Mouse (Mus musculus) spleen, postnatal 4 days (tissue): Measurements from ENCODE around the gene Olfr1500.
"Not testable (repeated sequence)": the region's sequence is repeated elsewhere in the genome, so short reads cannot be mapped to it uniquely, and the experiment has no call there.

Experiments
- DNase-seq, 2 experiments: peaks; one replicate each; pipeline ENCODE4 v3.0.0; 2022; ENCODE audit warnings: low spot score in 2 of 2

Olfr1500 gene

DNA sequence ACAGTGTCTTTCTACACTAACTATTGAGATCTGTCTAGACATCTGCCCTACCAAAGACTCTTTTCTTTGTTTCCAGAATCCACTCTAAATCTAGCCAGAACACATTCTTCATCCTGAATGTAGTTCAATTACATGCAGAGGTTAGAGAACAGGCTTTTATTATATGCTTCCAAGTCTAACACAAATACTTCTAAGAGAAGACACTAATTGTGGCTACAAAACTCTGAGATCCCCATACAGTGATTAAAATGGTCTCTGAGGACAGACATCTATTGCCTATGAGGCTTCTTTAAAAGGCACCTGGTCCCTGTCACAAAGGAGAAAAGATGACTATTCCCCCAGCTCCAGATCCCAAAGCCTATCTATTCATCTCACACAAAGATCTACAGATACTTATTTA is at the start of gene Olfr1500:
TSS of gene Olfr1500 (minus strand) at position 101 of the 400 bp plus-strand sequence.
- DNase-seq, result no peak

DNA sequence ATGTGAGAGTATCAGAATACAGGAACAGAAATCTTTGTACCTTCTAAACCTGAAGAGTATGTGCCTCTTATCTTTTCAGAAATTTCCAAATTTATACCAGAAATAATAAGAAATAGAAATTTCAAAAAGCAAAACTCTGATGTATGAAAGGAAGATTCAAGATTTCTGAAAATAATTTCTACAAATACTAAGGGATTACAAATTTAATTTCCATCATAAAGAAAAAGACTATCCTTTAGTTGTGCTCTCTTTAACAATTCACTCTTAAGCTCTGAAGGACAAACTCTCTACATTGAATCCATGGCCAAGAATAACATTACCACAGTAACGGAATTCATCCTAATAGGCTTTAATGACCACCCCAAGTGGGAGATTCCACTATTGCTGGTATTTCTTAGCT is 31.2 kb upstream of the Olfr1500 start, which contains the start of gene Olfr1502:
TSS of gene Olfr1502 (plus strand) at position 301 of the 400 bp plus-strand sequence.
- DNase-seq, result no peak

DNA sequence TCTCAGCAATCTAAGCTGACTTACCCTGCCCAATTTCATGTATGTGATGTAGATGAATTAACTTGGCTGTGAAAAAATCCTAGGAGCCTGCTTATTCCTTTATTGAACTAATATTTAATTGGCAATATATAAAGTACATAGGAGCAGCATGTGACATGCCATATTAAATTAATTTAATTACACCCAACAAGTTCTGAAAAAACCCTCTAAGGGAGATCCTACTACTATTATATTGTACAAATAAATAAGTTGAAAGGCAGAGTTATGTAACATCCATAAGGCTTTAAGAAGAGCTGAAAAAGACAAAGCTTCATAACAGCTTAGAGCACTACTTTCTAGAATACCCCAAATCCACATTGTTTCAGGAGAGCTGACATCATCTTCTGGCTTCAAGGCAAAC is 20.3 kb upstream of the Olfr1500 start, which contains the start of gene Olfr1501:
TSS of gene Olfr1501 (minus strand) at position 101 of the 400 bp plus-strand sequence.
- not testable (repeated sequence) for DNase-seq

DNA sequence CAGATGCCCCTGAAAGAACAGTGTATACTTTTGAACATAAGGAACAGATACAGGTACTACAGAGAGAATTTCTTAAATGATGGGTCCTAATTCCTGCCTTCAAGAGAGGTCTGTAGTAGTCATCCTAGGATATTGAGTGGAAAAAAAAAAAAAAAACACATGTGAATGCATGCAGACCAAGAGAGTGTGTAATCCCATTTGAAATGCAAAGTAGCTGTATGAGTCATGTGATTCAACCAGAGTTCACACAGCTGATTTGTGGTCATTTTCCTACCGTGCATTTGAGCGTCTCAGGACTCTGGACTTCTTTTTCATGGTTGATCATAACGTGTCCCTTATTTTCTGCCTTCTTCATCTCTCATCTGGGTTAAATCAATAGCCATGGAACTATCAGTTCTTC is 1.8 kb downstream of the Olfr1500 start:
- no peak for DNase-seq

DNA sequence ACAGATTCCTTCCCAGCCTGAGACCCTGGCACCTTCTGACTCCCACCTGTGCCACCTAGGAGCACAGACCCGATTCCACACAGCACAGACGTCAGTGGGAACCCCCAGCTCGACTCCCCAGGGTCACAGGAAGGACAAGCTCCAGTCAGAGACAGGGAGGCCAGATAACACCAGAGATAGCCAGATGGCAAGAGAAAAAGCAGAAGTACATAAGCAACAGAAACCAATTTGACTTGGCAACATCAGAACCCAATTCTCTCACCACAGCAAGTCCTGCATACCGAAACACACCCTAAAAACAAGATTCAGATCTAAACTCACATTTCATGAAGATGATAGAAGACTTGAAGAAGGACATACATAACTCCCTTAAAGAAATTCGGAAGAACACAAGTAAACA is 9.4 kb downstream of the Olfr1500 start:
- no peak for DNase-seq

DNA sequence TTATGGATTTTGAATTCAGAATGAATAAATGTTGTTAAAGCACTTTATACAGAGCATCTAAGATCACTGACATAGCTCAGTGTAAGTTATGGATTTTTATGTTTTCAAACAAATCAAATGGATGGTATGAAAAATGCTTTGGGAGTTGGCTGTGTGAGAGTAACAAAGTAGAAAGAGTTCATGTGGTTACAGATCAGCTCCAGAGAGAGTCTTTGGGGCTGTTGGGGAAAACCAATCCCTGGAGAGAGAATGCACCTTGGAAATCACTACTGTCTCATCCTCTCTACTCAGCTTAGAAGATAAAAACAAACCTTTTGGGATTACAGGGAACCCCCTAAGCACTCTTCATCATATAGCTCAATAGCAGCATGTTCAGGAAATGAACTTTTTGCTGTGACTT is 10.9 kb downstream of the Olfr1500 start, which contains the start of gene Olfr1499:
TSS of gene Olfr1499 (minus strand) at position 101 of the 400 bp plus-strand sequence.
- no peak for DNase-seq

DNA sequence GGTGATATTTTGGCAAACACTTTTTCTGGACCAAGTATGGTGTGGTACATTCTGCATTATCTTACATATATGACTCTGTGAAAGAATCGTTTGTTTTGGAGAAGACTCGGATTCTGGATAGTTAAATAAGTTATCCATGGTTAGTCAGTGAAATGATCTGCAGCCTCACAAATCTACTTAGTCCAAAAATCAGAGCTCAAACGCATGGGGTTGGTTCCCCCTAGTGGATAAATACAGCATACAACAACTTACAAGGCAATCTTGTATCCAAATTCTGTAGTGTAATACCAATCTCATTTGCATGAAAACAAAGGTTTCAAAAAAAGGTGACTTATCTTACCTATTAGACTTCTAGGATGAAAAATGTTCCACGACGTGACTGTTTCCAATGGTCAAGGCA is 11.5 kb downstream of the Olfr1500 start:
- DNase-seq, result no peak

DNA sequence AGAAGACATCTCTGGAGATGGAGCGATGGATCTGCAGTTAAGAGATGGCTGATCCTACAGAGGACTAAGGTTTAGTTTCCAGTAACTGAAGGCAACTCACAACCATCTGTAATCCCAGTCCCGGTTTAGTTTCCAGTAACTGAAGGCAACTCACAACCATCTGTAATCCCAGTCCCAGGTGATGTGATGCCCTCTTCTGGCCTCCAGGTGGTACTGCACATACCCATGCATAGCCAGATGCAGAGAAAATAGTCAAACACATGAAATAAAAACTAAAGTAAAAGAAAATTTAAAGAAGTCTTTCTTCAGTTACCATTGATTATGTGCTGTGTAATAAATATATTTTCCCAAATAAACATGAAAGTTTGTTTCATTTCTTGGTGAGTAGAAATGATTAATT is 17.5 kb downstream of the Olfr1500 start:
- DNase-seq, result no peak

DNA sequence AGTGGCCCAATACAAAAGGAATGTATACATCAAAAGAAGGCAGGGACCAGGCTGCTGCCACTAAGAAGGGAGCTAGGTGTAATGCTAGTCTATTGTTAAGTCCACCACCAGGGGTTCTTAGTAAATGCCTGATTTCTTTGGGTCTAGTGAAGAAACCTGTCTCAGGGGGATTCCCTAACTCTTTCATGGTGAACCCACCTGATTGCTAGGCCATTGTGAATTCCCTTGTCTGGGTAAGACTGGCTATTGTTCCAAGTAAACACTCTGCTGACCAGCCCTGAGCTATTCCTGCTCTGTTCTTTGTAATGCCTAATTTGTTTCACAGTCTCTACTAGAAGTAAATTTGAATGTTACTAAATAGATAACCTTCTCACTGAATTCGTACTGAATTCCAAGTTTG is 24.8 kb downstream of the Olfr1500 start:
- not testable (repeated sequence) for DNase-seq

DNA sequence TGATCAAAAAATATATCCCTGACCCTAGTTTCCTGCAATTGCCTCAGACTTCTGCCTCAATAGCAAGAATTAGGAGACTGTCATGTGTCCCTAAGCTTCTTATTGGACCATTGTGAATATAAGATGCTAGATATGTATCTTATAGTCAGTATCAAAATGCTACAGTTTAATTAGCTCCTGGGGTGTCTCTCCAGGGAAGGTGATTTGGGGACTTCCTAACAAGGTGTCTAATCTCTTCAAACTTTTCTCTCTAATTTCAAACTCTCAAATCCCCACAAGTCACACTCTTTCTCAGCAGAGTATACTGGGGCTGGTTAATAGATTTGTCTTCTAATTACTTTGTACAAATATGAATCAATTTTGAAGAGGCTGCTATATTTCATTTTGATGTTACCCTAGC is 32.2 kb downstream of the Olfr1500 start, which contains the start of gene Olfr1497:
TSS of gene Olfr1497 (minus strand) at position 101 of the 400 bp plus-strand sequence.
- DNase-seq, result no peak

DNA sequence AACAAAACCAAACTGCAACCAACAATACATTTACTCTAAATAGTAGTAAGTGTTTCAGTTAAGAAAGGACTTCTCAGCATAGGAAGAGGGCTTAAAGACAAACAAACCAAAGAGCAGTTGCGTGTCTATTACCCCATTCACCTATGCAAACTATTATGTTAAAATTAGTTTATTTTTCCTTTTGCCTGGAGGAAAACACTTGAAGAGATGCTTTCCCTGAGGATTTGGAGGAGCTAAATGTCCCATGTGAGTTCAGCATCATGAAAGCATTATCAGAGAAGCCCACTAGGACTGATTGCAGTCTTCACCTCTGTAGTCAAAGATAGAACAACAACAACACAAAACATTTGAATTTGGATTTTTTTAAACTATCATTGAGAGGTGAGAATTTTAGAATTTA is 52.7 kb downstream of the Olfr1500 start, which contains the start of gene Olfr1496:
TSS of gene Olfr1496 (plus strand) at position 301 of the 400 bp plus-strand sequence.
- DNase-seq, result no peak
